ENCODE assay signal across 16 mouse cellular contexts in genomic region chr9:107260429-107260828, GRCm38 (mm10). TPM values are rescaled to one million over a fixed set of nuclear protein-coding genes. Genes with fewer than 3 reads are reported as not detected.
DNase-seq lines count a peak whose midpoint lies in the region; ATAC-seq and TF ChIP-seq lines count a peak whose summit lies in the region.
"Had no signal": no experiment of that assay in that cellular context is flagged by ENCODE, and none has a peak within 500 bp of the region (broad histone marks: within the 10 kb centered on the region; RNA-seq: fewer than 3 reads in every experiment).

No protein-coding gene starts in this region.

- H3K4me3 ChIP-seq in heart, embryonic 13.5 days, result no peak overlapping the region
- no peak overlapping the region for H3K4me3 ChIP-seq in MEL (ENCODE audit: control insufficient read depth in 1 of 2, insufficient read depth in 1 of 2, low read depth in 2 of 2, low read length in 2 of 2)
- H3K4me3 ChIP-seq: heart, adult 2 months; hindbrain, embryonic 13.5 days; intestine, embryonic 15.5 days; megakaryocyte, embryonic 14.5 days; neural tube, embryonic 12.5 days had no signal

- no peak for TF ChIP-seq POLR2A in MEL (IDR thresholded peaks at IDR 0.05; ENCODE audit: control insufficient read depth in 1 of 2, insufficient read depth in 1 of 2, low read depth in 1 of 2, low read length in 2 of 2, poor library complexity in 1 of 2)

- peaks cover 20% of the 10 kb centered on the region for H3K4me1 ChIP-seq in heart, embryonic 13.5 days
- peaks cover 18 to 30% of the 10 kb centered on the region in 2 experiments for H3K4me1 ChIP-seq in MEL (ENCODE audit: control insufficient read depth in 1 of 2, insufficient read depth in 2 of 2, low read length in 2 of 2)
- H3K4me1 ChIP-seq: intestine, embryonic 15.5 days had no signal

- no peaks in the 10 kb centered on the region for H3K9me3 ChIP-seq in heart, embryonic 13.5 days
- H3K9me3 ChIP-seq in MEL (replicated peaks; ENCODE audit: insufficient read depth, low read length), result no peaks in the 10 kb centered on the region
- H3K9me3 ChIP-seq: hindbrain, embryonic 13.5 days; intestine, embryonic 15.5 days; megakaryocyte, embryonic 14.5 days; neural tube, embryonic 12.5 days had no signal

- DNase-seq in heart, postnatal 4 days, result no peak
- DNase-seq in MEL (ENCODE audit: low read depth, low spot score) (no peak), adipocyte (ENCODE audit: low spot score) (no peak)
- DNase-seq in cerebellum, adult 11 months, result peak; percentile 64
- DNase-seq in cerebellum, postnatal 14 days, result peak; percentile 53 to 65
- DNase-seq: heart, adult 2 months; layer of hippocampus, postnatal 36 days; right cerebral cortex, postnatal 25 days; thymus, postnatal 36 days had no signal

- TF ChIP-seq CTCF in MEL (IDR thresholded peaks at IDR 0.05 in 2 of 3, conservative IDR thresholded peaks at IDR 0.05 in 1 of 3; ENCODE audit: control insufficient read depth in 1 of 3, insufficient read depth in 1 of 3, low read depth in 2 of 3, low read length in 3 of 3, poor library complexity in 1 of 3, severe bottlenecking in 1 of 3), result no peak

- peaks cover 8% of the 10 kb centered on the region for H3K27me3 ChIP-seq in heart, embryonic 13.5 days (replicated peaks)
- no peaks in the 10 kb centered on the region for H3K27me3 ChIP-seq in MEL (ENCODE audit: control insufficient read depth in 1 of 2, insufficient read depth in 2 of 2, low read length in 2 of 2)
- H3K27me3 ChIP-seq: hindbrain, embryonic 13.5 days; intestine, embryonic 15.5 days; megakaryocyte, embryonic 14.5 days; neural tube, embryonic 12.5 days had no signal

- TF ChIP-seq RAD21 in MEL (IDR thresholded peaks at IDR 0.05; ENCODE audit: low read depth, low read length), result no peak

- WGBS in heart, embryonic 13.5 days, result 69% methylated on average over 2 of the region's 2 CpGs

- H3K9ac ChIP-seq in heart, embryonic 13.5 days, result peak overlapping the region; percentile 33; the same call in 1 of the 2 replicates
- H3K9ac ChIP-seq in MEL (ENCODE audit: control insufficient read depth, low read depth, low read length, poor library complexity, severe bottlenecking), result peak overlapping the region; percentile 40; the same call in 1 of the 2 replicates
- H3K9ac ChIP-seq: hindbrain, embryonic 13.5 days; intestine, embryonic 15.5 days; liver, embryonic 14.5 days had no signal

- ATAC-seq in heart, embryonic 13.5 days (ENCODE audit: extremely low read depth, insufficient number of reproducible peaks, low FRiP score, low TSS enrichment), result no peak
- no peak for ATAC-seq in monocyte, adult 5-6 weeks (replicated peaks; ENCODE audit: insufficient number of reproducible peaks, low FRiP score, low TSS enrichment, poor library complexity, severe bottlenecking)
- ATAC-seq: intestine, embryonic 15.5 days had no signal

- no peak overlapping the region for H3K27ac ChIP-seq in heart, embryonic 13.5 days (replicated peaks)
- peak overlapping the region; percentile 53 for H3K27ac ChIP-seq in MEL (ENCODE audit: control insufficient read depth, low read depth, low read length)
- H3K27ac ChIP-seq: hindbrain, embryonic 13.5 days; intestine, embryonic 15.5 days; liver, embryonic 14.5 days; neural tube, embryonic 12.5 days had no signal

- H3K4me2 ChIP-seq in heart, embryonic 13.5 days, result no peak overlapping the region
- H3K4me2 ChIP-seq: hindbrain, embryonic 13.5 days; intestine, embryonic 15.5 days; neural tube, embryonic 12.5 days had no signal

- no peak for TF ChIP-seq EP300 in MEL (IDR thresholded peaks at IDR 0.05; ENCODE audit: low read depth in 1 of 2, low read length in 2 of 2)

- H3K36me3 ChIP-seq in heart, embryonic 13.5 days, result no peaks in the 10 kb centered on the region
- H3K36me3 ChIP-seq in MEL (ENCODE audit: control insufficient read depth in 1 of 2, insufficient read depth in 2 of 2, low read length in 2 of 2), result peaks cover 0 to 16% of the 10 kb centered on the region in 2 experiments; a peak in 3 of 4 replicates
- H3K36me3 ChIP-seq: hindbrain, embryonic 13.5 days; intestine, embryonic 15.5 days; neural tube, embryonic 12.5 days had no signal

- no peaks in the 10 kb centered on the region for H3K79me2 ChIP-seq in MEL (ENCODE audit: control insufficient read depth, insufficient read depth, low read length, poor library complexity)

TF ChIP-seq in MEL, 35 proteins besides CTCF, POLR2A, EP300 and RAD21:
- TF ChIP-seq TAL1 (IDR thresholded peaks at IDR 0.05; ENCODE audit: low read length) (no peak), MAFK (IDR thresholded peaks at IDR 0.05; ENCODE audit: borderline replicate concordance, low read depth, low read length) (no peak), MAX (IDR thresholded peaks at IDR 0.05; ENCODE audit: low read length) (no peak)

RNA-seq across cellular contexts. Expression of gene Dock3, which starts 28.7 kb away (rescaled TPM):
- polyA plus RNA-seq in heart, embryonic 13.5 days (2015; fragmentation: Nextera tagmentation; extraction: Ambion mirVana), result 0.29 and 0.61 TPM in 2 replicates
- 1 to 10 TPM; 1.3 to 1.5 TPM for total RNA-seq in heart, postnatal 4 days (2021)
- total RNA-seq in MEL (2012; rRNA removed), result 0.08 TPM in 1 of 2 replicates, not detected in the other
- polyA plus RNA-seq in MEL (2012; ENCODE audit: insufficient read depth in 1 of 2, insufficient read length in 2 of 2, low read depth in 1 of 2, low replicate concordance in 2 of 2, missing spikeins in 1 of 2), result under 1 TPM in 1 of 2 experiments, not detected in 1; 0.03 TPM
- 0.19 TPM in 1 of 3 replicates, not detected in the others for total RNA-seq in monocyte, adult 5-6 weeks (2017)

RNA-seq across cellular contexts. Expression of gene Mapkapk3, which starts 29.2 kb away (rescaled TPM):
- polyA plus RNA-seq in heart, embryonic 13.5 days (2015; fragmentation: Nextera tagmentation; extraction: Ambion mirVana), result 5.1 and 7.0 TPM in 2 replicates
- 10 to 100 TPM; 18.3 to 18.9 TPM for total RNA-seq in heart, postnatal 4 days (2021)
- 36.0 and 49.9 TPM in 2 replicates for total RNA-seq in MEL (2012; rRNA removed)
- polyA plus RNA-seq in MEL (2012; ENCODE audit: insufficient read depth in 1 of 2, insufficient read length in 2 of 2, low read depth in 1 of 2, low replicate concordance in 2 of 2, missing spikeins in 1 of 2), result 10 to 100 TPM in 1 of 2 experiments, not detected in 1; 42.3 TPM
- 69.0 to 81.2 TPM (median 74.8 TPM) in 3 replicates for total RNA-seq in monocyte, adult 5-6 weeks (2017)

RNA-seq across cellular contexts. Expression of gene Cish, which starts 35.4 kb away (rescaled TPM):
- polyA plus RNA-seq in heart, embryonic 13.5 days (2015; fragmentation: Nextera tagmentation; extraction: Ambion mirVana), result 17.2 and 18.7 TPM in 2 replicates
- total RNA-seq in heart, postnatal 4 days (2021), result 100 to 1,000 TPM; 146 to 176 TPM
- total RNA-seq in MEL (2012; rRNA removed), result 5.1 and 10.0 TPM in 2 replicates
- polyA plus RNA-seq in MEL (2012; ENCODE audit: insufficient read depth in 1 of 2, insufficient read length in 2 of 2, low read depth in 1 of 2, low replicate concordance in 2 of 2, missing spikeins in 1 of 2), result 10 to 100 TPM in 1 of 2 experiments, not detected in 1; 24.5 TPM
- total RNA-seq in monocyte, adult 5-6 weeks (2017), result 2.0 to 4.4 TPM (median 3.0 TPM) in 3 replicates

Comparison
In these comparisons a context has a peak if more than half of its experiments do, and no peak if none do; other contexts are left out.
1. DNase-seq: peak in cerebellum, adult 11 months (single experiment) and cerebellum, postnatal 14 days (2 of 2); none in heart, postnatal 4 days (single experiment), MEL (single experiment) and adipocyte (single experiment).
2. RNA of gene Cish, which starts 35.4 kb away (total RNA-seq): 146 to 176 TPM in heart, postnatal 4 days; 5.1 to 10.0 TPM in MEL and 2.0 to 4.4 TPM in monocyte, adult 5-6 weeks; every median in the first group is over 10 times any median in the second.